Mouse (Mus musculus) T-helper 17 cell (primary cell): Measurements from ENCODE around the gene Prmt8.

ENCODE experiments used
- in situ Hi-C, 2 experiments: fragments of 300-600 bp; cut with MboI, MseI; formaldehyde crosslinking; loops; 1 replicate in 1 of 2; 2 replicates in 1 of 2; pipeline ENCODE4 v1.15.1; 2025; ENCODE audit warnings: high pct_unique_total_duplicates in 2 of 2

Prmt8 gene

GRCm38 (mm10) chr6:127769275-127770156 lies at the start of gene Prmt8:
Gene Prmt8, minus strand, starts transcription at chr6:127769472.
- in situ Hi-C loops, result no loop called here

DNA sequence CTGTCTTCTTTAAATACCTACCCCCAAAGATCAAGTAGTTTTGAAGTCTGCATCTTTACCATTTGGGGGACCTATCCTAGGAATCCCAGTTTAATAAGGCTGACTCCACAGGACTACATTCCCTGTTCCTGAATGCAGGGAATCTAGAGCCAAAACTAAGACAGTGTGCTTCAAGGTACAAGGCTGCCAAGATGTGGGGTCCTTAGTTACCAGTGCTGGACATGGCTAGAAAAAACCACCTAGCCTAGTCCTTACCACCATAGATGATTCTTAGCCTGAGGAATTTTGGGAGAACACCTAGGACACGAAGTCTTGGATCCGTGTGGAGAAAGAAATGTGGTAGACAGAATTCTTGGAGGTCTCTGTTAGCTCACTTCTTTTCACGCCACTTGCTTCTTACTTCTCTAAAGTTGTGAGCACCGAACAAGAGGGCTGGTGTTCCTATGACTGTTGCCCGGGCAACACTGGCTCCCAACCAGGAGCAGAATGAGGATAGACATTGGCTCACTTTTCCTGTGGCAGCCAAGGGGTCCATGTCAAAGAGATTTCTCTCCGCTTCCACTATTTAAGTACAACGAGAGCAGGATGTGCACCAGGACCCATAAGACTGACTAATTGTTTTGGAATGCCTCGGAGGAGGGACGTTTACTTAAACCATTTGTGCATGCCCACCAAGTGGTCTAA lies 33.9 kb upstream of the Prmt8 start:
- in situ Hi-C loops, result no loop called here

- in situ Hi-C loops, result no loop called here
These were observed 32.9 kb upstream of the Prmt8 start for GRCm38 (mm10) chr6:127802211-127802610.

GRCm38 (mm10) chr6:127790023-127790422 lies 20.8 kb upstream of the Prmt8 start:
- in situ Hi-C loops, result no loop called here

GRCm38 (mm10) chr6:127770806-127771205 lies 1.5 kb upstream of the Prmt8 start:
- in situ Hi-C loops, result no loop called here

DNA sequence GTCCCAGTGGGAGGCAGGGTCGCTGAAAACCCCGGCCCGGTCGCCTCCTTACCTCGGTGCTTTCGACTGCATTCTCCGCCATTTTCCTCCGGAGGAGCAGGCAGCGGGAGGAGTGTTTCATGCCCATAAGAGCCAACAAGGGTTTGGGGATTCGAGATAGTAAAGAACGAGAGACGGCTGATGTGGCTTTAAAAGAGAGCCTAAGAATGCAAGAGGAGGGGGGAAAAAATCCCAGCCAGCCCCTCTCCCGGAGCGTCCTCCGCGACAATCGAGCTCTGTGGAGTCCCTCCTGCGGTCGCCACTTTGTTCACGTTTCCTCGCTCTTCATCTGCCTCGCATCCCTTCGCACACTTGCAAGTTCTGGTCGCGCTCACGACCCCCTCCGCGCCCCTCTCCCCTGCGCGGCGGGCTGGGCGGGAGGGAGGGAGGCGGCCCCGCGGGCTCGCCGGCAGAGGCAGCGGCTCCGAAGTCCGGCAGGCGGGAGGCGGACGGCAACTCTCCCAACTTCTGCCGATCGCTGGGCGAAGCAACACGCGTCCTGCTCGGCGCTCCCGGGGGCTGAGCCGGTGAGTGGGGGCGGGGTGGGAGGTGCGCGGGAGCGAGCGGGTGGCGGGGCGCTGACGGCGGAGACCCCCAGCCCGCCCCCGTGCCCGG lies 524 bp downstream of the Prmt8 start:
- in situ Hi-C loops, result no loop called here

DNA sequence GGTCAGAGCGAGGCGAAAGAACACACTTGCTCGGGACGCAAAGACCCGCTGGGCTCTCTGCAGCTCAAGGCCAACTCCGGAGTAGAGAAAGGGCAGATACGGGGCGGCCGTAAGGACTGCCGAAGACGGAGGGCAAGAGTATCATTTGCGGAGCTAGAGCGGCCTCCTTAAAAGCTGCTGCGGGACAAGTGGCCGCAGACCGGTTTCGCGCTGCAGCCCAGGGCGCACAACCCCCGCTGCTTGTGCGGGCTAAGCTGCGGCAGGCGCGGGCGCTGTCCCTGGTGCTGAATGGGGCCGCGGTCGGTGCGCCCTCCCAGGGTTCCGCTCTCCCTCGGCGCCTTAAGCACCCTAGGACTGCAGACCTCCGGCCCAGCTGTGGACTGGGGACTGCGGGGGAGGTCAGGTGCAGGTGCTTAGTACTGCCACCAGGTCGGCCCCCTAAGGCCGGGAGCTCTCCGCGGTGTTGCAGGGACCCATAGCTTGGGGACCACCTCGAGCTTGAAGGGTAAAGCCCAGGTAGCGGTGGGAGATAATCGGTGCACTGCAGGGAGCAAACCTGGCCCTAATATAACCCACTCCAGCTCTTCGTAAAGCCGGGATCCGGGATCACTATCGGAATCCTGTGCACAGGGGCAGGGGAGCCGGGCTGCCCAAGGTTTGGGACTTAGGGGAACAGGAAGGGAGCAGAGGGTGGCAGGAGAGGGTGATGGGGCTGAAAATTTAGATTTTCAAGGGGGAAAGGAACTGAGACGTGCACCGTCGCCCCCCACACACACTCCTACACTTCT lies 1.4 kb downstream of the Prmt8 start:
- in situ Hi-C loops, result no loop called here

DNA sequence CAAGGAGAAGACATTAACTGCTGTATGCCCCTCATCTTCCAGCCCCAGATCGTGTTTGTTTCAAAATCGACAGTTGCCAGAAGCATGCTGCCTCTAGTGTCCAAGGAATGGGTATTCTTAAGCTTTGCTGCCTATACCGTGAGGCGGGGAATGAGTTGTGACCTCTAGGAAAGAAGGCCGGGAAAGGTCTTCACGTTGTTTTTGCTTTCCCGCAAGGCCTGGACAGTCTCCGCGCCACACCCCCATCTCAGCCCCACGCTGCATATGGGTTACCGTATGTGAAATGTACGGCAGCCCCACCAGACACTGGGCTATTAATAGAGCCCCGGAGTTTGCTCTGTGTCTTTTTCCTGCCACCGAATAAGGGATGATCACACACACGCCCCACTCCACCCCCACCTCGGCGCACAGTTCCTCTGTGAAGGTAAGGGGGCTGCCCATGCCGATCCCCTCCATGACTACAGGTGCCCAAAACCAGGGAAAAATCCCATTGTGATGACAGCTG lies 2.0 kb downstream of the Prmt8 start:
- in situ Hi-C loops, result no loop called here

DNA sequence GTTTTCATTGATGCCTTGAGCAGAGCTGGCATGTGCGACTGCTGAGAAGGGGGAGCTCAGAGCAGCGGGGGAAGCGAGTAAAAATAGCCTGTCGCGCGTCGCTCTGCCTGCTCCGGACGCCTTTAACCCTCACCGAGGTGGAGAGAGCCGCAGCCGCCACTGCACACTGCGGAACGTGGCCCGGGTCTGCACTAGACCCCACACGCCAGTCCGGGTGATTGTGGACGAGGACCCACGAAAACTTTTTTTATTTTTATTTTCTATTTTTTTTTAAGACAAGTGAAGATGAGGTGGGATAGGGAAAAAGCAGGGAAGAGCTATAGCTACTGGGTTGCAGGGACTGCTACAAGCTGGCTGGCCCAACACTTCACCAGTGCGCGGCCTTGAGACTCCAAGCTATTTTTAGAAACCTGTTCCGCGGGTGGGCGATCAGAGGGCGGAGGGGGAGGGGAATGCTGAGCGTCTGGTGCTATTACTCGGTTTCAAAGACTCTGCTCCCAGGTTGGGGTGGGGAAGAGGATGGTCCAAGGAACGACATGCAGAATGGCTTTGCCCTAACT lies 2.6 kb downstream of the Prmt8 start:
- in situ Hi-C loops, result no loop called here

DNA sequence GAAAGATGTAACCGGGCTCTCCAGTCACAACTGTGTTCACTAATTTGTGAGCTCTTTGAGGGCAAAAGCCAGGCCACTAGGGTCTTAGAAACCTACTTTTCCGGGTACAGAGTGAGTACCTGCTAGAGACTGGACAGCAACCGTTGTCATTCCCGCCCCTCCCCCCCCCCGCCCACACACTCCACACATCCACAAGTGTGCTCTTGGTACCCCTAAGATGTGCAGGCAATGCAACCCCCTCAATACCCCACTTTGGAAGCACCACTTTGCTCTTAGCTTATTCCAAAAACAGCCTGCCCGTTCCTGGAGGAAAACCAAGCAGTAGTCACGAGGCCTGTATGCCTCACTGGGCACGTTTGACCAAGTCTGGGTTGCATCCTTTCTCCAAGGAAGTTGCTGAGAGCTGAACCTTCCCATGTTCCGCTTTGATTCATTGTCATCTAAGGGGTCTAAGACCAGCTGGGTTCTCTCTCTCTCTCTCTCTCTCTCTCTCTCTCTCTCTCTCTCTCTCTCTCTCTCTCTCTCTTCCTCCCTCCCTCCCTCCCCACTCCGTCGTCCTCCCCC lies 3.1 kb downstream of the Prmt8 start:
- in situ Hi-C loops, result no loop called here

DNA sequence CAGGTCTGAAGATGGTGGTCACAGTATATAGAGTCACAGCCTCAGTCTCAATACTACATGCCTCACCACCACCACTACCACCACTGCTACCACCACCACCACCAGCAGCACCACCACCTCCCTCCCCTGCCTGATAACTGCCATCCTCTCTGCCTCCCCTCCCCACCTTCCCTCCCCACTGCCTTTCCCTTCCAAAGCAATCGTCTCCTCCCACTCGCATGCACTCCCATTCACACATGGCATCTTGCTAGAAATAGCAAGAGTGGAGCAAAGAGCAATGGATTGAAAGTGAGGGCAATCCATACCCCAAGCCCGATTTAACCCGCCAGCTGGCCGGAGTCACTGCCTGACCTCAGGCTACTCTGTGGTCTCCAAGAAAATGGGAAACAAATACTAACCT lies 3.7 kb downstream of the Prmt8 start:
- in situ Hi-C loops, result no loop called here

DNA sequence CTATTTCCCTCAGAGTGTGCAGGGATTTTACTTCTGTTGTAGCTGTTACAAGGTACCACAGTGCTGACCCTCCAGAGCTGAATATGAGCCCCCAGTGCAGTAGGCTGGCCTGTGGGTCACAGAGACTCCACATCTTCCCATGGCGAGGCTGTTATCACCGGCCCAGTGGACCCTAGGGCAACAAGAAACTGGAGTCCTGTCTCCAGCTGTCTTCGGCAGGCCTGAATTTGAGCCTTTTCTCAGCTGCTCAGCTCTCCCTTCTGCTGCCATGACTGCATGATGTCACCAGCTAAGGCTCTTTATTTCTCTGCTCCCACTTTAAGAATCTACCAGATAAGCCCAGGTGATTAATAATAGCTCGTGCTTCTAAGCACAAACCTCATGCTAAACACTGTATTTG lies 11.0 kb downstream of the Prmt8 start:
- in situ Hi-C loops, result no loop called here

GRCm38 (mm10) chr6:127757667-127758167 lies 11.6 kb downstream of the Prmt8 start:
- in situ Hi-C loops, result no loop called here

DNA sequence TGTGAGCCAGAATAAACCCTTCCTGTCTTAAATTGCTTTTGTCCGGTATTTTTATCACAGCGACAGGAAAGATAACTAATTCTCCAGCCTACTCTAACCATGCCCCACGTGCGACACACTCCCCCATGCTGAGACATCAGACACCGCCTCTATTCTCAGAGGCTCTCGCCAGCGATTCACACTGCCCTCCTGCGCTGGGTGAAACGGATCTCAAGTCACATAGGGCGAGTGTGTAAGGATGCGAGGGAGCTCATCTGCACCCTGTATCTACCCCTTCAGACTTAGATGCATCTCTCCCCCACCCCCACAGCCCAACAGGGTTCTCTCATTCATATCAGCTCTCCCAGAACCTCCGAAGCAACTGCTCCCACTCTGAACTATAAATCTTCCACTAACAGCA lies 12.4 kb downstream of the Prmt8 start:
- in situ Hi-C loops, result no loop called here

DNA sequence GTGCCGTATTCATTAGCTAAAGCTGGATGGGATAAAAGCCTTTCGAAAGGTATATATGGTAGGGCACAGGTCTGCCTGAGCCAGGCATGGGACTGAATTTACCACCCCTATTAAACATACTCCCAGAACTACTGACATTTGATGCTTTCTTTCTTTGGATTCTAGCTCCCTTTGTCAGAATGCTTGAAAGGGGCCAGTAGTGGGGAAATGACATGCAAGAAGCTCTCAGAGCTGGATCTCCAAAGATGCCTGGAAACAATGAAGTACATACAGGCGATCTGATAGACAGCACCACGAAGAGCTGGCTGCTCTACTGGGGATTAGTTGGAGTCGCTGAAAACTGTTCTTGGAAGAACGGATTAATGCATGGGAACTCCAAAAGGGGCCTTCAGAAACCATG lies 16.0 kb downstream of the Prmt8 start:
- in situ Hi-C loops, result no loop called here

- in situ Hi-C loops, result no loop called here
These were observed 16.6 kb downstream of the Prmt8 start for GRCm38 (mm10) chr6:127752681-127753080.

GRCm38 (mm10) chr6:127751499-127751898 lies 17.8 kb downstream of the Prmt8 start:
- in situ Hi-C loops, result no loop called here

GRCm38 (mm10) chr6:127748793-127749192 lies 20.5 kb downstream of the Prmt8 start:
- in situ Hi-C loops, result no loop called here

GRCm38 (mm10) chr6:127742290-127742689 lies 27.0 kb downstream of the Prmt8 start:
- in situ Hi-C loops, result no loop called here

- in situ Hi-C loops, result no loop called here
These were observed 28.1 kb downstream of the Prmt8 start for GRCm38 (mm10) chr6:127741162-127741561.

DNA sequence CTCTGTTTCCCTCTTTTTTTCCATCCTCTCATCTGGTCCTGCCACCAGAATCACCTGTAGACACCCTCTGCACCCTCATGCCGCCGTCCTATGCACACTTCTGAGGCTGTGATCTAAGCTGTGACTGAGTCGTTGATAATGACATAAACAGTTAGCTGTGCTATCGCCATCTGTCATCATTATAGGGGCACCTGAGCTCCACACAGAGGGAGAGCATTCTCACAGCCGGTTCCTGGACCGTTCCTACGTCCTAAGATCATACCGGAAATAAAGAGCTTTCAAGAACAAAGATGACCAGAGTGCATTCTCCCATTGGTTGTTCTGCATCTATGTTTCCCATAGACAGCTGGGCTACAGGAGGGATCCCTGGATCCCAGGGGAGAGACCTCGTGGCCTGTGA lies 28.6 kb downstream of the Prmt8 start:
- in situ Hi-C loops, result no loop called here
